Mouse (Mus musculus) lung, postnatal 10 days (tissue): ENCODE results near the gene Atg2b.

Source experiments
- DNase-seq: peaks from one replicate; pipeline ENCODE4 v3.0.0; 2021

Atg2b gene

DNA sequence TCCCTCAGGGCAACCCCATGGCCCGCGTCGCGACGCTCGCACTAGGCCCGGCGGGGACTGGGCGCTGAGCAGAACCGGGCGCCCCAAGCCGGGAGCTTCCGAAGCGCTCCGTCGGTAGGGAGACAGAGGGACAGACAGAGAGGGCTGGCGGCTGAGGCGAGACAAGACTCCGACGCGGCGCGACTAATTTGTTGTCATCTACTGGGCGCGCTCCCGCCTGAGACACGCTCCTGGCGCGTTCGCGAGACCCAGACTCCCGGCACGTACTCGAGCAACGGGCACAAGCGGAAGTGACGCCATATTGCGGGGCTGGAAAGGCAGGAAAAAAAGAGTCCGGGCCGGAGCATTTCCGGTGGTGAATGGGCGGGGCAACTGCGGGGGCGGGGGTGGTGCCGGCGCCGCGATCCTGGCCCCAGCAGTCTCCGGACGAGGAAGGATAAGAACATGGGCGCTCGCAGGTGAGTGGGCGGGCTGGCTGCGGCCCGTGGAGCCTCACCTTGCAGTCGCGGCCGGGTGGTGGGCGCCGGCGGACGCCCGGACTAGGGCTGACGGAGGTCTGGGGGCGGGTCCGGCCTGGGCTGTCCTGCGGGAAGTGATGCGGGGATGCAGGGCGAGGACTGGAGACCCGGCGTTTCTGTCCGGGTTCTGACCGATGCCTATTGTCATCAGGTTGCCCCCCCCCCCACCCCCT, at the start of gene Atg2b:
TSS of gene Atg2b (minus strand) at position 211 of the 691 bp plus-strand sequence.
- peak; percentile 97 for DNase-seq

DNA sequence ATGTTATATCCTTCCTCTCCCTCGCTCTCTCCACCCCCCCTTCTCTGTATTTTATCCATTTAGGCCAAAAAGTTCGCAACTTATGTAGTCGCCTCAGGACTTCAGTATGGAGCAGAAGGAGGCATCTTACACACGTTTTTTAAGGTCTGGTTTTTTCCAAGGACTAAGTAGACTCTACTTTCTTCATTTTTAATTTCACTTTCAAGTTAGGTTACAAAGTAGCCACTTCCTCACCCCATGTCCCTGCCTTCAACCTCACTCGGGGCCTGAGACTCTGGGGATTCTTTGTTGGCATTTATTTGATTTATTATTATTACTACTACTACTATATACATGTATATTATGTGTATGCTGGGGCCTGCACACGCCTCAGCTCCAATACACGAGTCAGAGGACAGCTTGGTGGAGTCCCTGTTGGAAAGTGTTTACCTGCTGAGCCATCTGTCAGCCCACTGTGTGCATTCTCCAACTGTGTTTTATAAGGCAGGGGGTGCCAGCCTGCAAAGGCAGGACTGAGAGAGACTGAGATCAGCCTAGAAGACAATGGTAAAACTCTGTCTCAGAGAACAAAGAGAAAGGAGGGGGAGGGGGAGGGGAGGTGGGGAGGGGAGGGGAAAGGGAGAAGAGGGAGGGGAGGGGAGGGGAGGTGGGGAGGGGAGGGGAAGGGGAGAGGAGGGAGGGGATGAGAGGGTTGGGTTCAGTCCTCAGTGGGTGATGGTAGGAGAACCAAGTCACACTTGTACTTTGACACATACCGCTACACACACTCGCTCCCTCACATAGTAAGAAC, 48.6 kb upstream of the Atg2b start:
- DNase-seq, result no peak

DNA sequence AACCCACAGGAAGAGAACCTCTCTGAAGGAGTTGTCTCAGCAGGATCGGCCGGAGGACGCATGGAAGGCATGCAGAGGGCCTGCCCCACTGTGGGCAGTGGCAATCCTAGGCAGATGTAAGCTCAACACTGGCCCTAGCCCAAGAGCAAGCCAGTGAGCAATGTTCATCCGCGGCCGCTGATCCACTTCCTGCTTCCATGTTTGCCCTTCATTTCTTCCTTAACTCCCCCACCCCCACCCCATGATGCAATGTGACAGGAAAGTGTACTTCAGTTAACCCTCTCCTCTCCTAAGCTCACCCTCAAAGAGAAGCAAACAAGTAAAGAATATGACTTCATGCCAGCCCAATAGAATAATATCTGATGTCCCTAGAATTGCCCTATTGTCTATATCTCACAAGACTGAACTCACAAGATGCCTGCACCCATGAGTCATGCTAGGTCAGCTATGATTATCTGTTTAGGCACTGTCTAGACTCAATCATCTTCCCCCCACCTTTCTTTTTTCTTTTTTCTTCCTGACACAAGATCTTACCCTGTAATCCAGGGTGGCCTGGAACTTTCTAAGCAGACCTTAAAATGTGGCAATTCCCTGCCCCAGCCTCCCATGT, 45.9 kb upstream of the Atg2b start:
- no peak for DNase-seq

DNA sequence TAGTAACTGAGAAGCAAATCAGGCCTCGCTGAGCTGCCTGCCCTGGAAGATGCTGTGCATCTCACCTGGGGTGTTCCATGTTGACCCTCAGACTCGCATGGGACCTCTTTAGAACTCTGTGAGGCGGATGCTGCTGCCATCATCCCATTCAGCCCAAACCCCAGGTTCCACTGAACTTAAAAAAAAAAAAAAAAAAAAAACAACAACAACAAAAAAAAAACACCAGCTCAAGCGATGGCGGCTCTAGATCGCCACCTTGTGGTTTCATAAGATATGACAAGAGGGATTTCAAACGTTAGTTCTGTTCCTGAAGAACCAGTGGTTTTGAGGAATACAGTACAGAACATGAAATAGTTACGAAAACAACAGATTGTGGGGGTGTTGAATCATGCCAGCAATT, 43.0 kb upstream of the Atg2b start:
- peak; percentile 48 for DNase-seq

- no peak for DNase-seq
These were observed 42.3 kb upstream of the Atg2b start for GRCm38 (mm10) chr12:105727268-105727667.

GRCm38 (mm10) chr12:105725736-105726135, 40.7 kb upstream of the Atg2b start:
- DNase-seq, result no peak

DNA sequence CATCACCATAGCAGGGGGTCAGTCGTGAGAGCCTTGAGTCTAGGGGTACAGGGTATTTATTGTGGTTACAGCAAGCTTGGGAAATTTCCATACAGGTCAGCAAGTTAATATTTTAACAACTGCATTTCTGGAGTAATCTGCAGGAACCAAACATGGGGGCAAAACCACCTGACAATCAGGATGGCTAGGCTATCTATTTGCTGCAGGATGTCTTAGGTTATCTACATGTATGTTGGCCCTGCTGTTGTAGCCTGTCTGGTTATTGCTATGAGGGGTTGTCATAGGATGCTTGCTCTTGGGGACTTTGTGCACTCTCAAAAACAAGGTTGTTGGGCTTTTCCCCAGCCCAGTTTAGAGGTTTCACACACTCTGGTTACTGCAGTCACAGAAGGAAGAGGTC, 39.6 kb upstream of the Atg2b start:
- no peak for DNase-seq

GRCm38 (mm10) chr12:105722657-105723056, 37.6 kb upstream of the Atg2b start:
- peak; percentile 43 for DNase-seq

DNA sequence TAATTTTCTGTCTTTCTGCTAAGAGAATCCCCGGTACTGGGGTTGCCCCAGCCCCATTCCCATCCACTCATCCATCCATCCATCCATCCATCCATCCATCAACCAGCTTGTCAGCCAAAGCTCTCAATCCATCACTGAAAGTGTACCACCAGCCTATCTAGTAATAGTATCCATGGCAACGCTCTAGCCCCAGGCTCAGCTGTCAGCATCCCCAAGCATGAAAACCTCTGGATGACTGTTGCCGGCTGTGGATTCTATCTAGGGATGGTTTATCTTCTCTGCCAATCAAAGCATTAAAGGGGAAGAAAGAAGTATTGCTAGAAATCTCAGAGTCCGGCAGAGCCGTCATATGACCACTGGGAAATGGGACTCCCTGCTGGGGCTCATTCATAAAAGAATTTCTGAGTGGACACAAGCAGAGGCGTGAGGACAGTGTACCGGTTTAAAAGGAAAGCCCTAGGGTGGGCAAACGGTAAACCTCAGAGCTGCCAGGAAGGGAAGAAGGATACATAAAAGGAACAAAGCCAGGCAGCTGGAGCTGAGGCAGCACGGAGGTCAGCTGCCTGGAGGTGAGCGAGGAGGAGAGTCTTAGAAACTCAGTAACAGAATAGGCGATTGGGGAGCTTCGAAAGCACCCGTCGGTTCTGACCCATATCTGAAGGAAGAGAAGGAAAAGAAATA, 36.6 kb upstream of the Atg2b start:
- DNase-seq, result no peak

DNA sequence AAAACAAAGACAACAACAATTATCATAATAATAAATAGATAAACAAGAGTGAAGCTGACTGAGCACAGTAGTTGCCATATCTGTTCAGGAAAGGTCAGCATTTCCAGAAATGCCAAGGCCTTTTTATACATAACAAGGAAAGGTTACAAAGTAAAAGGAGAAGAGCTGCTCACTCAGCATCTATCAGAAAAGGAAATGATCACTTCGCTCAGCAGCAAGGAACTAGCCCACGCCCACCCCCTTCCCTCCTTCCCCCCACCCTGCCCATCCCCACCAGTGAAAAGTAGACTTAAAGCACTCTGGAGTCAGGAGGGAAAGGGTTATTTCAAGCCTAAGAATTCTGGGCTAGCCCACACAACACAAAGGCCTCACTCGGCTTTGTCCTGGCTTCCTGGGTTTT, 35.2 kb upstream of the Atg2b start:
- DNase-seq, result no peak

DNA sequence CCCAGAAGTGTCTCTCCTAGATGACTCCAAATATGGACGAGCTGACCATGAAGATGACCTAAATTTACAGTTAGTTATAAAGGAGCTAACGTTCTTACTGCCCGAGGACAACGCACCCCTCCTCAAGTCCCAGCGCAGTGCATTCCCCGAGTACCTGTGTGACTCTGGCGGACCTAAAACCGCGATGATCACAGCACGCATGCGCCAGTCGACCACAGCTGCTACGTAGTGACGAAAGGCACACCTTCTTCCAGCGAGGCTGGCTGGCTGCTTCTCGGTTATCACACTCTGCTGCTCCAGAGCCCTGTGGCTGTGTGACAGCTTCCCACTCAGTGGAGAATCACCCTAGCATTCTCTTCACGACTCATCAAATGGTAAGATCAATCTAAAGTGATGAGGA, 33.6 kb upstream of the Atg2b start:
- no peak for DNase-seq

- DNase-seq, result peak; percentile 89
These were observed 20.9 kb upstream of the Atg2b start, which contains the start of gene Ak7 for GRCm38 (mm10) chr12:105705799-105706487. Gene Ak7 (plus strand): TSS chr12:105705976.

DNA sequence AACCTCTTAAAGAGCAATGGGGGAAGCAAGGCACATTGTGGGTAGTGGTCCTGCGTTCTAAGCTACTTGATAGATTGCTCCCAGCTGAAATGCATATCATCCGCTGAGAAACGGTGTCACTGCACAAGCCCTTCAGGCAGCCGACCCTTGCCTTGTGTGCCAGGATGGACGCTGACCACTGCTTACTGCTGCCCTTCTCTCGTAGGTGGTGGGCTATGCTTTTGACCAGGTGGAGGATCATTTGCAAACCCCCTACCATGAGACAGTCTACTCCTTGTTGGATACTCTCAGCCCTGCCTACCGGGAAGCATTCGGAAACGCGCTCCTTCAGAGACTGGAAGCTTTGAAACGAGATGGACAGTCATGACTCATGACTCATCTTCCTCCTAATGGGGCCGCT, 15.4 kb upstream of the Atg2b start:
- no peak for DNase-seq

GRCm38 (mm10) chr12:105697104-105697780, 12.2 kb upstream of the Atg2b start:
- no peak for DNase-seq

DNA sequence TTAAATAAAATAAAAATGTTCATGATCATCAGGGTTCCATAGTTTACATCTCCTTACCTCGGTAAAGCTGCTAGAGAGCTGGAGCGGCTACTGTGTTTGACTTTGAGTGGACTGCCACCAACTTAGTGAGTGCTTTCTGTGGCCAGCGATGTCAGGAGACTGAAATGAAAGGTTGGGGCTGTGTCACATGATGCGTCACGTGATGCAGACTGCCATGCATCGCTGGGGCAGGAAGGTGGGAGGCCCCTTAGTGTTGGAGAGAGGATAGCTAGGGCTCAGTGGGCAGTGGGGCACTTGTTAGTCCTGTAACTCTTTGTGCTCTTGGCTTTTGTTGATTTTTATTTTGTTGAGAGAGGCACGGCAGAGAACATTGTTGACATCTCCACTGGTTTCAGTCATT, 10.8 kb upstream of the Atg2b start:
- DNase-seq, result no peak

DNA sequence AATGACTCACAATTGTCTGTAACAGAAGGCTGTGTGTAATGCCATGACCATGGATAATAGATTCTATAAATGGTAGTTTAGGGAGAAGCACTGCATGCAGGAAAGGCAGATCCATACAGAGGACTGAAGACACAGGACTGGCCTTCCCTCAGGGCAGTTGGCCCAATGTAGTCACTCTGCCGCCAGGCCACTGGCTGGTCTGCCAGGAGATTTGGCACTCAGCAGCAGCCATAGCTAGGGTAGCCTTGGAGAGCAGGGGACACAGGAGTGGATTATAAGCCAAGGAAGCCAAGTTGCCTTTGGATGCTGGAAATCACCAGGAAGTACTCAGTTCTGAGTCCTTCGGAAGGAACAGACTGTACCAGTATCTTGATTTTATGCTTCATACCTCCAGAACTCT, 9.0 kb upstream of the Atg2b start:
- DNase-seq, result no peak

DNA sequence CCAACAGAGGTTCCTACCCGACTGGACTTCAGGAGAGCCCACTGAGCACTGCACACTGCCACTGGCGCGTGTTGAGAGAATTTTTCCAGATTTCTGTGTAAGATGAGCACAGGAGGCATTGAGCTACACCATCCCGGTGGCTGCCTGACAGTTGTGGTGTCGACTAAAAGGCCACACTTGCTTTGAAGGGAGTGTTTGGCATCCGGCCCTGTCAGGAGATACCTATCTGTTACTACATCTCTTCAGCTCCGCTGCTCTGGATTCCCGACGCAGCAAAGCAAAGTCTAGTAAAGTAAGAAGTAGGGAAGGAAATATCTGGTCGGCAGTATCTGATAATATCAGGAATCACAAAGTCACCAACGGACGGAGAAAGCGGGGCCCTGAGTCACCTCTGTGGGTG, 4.4 kb upstream of the Atg2b start:
- DNase-seq, result no peak

- no peak for DNase-seq
These were observed 3.5 kb upstream of the Atg2b start for GRCm38 (mm10) chr12:105688546-105688945.

DNA sequence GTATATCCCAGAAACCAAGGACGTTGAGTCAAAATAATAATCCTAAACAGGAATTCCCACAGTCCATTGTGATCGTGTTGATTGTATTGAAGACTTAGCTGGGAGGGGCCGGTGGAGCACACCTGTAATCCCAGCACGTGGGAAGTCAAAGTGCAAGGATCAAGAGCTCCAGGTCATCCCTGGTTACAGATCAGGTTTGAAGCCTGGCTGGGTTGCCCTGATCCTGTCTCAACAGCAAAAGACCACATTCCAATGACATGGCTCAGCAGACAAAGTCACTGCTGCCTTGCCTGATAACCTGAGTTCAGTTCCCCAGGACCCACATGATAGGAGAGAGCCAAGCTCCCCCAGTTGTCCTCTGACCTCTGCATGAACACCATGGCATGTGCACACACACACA, 2.4 kb upstream of the Atg2b start:
- DNase-seq, result no peak

DNA sequence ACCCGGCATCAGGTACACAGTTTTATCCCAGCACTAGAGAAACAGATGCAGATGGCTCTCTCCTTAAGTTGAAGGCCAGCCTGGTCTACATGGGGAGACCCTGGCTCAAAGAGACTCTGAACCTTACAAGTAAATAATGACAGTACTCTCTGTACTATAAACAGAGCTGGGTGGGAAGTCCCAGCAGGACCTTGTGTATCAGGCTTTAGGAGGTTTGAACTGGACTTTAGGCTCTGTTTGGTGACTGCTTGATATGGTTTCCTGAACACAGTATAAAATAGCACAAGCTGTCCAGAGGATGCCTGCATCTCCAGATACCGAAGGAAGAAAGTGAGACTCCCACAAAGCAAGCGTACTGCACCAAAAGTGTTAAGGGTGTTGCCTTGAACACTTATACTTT, 1.8 kb upstream of the Atg2b start:
- no peak for DNase-seq

GRCm38 (mm10) chr12:105683933-105684901, 794 bp downstream of the Atg2b start, which contains the start of gene Gskip:
Gene Gskip (plus strand): TSS chr12:105684829.
- peak; percentile 48 for DNase-seq
